Mouse (Mus musculus): ENCODE results near the gene Rabif. TPM values are rescaled to one million over a fixed set of nuclear protein-coding genes. Genes with fewer than 3 reads are reported as not detected.
"Not testable (repeated sequence)": the region's sequence is repeated elsewhere in the genome, so short reads cannot be mapped to it uniquely, and the experiment has no call there.

The Rabif gene
- total and polyA plus RNA-seq, 3 experiments, result 12.5 to 23.4 (median 22.9) TPM

DNA sequence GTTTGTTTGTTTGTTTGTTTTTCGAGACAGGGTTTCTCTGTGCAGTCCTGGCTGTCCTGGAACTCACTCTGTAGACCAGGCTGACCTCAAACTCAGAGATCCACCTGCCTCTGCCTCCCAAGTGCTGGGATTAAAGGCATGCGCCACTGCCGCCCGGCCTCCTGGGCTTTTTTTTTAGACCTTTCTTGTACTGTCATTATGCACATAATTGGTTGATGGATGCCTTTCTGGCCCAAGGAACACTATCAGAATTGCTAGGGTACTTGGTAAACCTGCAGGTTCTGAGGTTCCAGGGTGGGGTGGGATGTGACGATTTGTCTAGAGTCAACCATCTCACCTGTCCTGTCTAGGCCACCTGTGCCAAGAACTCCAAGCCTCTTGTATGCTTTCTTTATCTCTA, 24.8 kb downstream of the Rabif start:
- H3K27me3 ChIP-seq (replicated peaks); H3K36me3 ChIP-seq (replicated peaks in 1 of 2; ENCODE audit: control insufficient read depth in 1 of 2, insufficient read depth in 1 of 2, low read length in 1 of 2); dilution Hi-C loops (cut with MboI; ENCODE audit: extremely low pct_ligation_motif_present, extremely low pct_unique_long_range_greater_than_20kb, low sequenced_read_pairs); H3K79me2 ChIP-seq (replicated peaks; ENCODE audit: control insufficient read depth, extremely low read depth, insufficient read depth, poor library complexity, severe bottlenecking); H3K27ac ChIP-seq (ENCODE audit: insufficient read depth, low read depth); H3K9ac ChIP-seq (ENCODE audit: insufficient read depth, low read depth); H3K4me2 ChIP-seq (ENCODE audit: insufficient read depth, low read depth, poor library complexity, severe bottlenecking); H3K4me1 ChIP-seq (ENCODE audit: control insufficient read depth in 1 of 2, insufficient read depth in 2 of 2); H3K9me3 ChIP-seq (replicated peaks; ENCODE audit: low read length); in situ Hi-C loops (cut with MboI; ENCODE audit: low pct_ligation_motif_present, low pct_unique_long_range_greater_than_20kb, low sequenced_read_pairs); H3K4me3 ChIP-seq (replicated peaks in 1 of 3; ENCODE audit: low read depth in 2 of 3, low read length in 2 of 3, poor library complexity in 1 of 3); DNase-seq (ENCODE audit: extremely low read depth): not testable (repeated sequence)

DNA sequence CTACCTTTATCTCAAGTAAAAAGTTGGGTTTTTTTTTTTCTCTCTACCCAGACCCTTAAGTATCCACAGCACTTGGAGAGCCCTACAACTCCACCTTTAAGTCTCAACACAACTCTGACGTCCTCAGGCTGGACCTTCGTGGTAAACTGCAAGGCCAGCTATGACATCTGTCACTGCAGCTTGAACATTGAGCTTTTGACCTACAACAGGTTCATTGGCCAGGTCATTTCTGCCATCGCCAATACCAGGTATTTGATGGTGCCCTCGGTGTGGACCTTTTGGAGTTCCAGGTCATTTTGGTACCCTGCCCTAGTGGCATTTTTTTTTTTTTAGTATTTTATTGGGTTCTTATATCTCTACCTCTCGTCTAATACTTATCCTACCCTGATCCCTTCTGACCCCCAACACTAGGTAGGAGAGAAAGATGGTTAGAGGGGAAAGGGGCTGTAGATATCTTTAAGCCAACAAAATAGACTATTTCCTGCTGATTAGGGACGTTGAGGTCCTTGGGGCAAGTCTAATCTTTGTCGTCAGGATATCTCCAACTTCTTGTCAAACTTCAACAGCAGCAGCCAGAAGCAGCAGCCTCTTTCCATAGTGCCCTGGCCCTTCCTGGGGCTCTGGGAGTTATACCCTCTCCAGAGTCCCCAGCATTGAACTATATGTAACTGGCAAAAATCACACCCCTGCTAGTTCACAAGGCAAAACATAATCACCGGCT, 25.7 kb downstream of the Rabif start:
- peaks cover 0 to 4% of the 10 kb centered on the region in 2 experiments; a peak in 2 of 4 replicates for H3K4me1 ChIP-seq (ENCODE audit: control insufficient read depth in 1 of 2, insufficient read depth in 2 of 2)
- no peak for DNase-seq (ENCODE audit: extremely low read depth)
- in situ Hi-C loops (cut with MboI; ENCODE audit: low pct_ligation_motif_present, low pct_unique_long_range_greater_than_20kb, low sequenced_read_pairs) (no loop called here), dilution Hi-C loops (cut with MboI; ENCODE audit: extremely low pct_ligation_motif_present, extremely low pct_unique_long_range_greater_than_20kb, low sequenced_read_pairs) (no loop called here)
- H3K9me3 ChIP-seq (replicated peaks; ENCODE audit: low read length), result no peaks in the 10 kb centered on the region
- no peaks in the 10 kb centered on the region for H3K27me3 ChIP-seq (replicated peaks)
- H3K9ac ChIP-seq (ENCODE audit: insufficient read depth, low read depth), result no peak overlapping the region
- H3K4me2 ChIP-seq (ENCODE audit: insufficient read depth, low read depth, poor library complexity, severe bottlenecking), result no peak overlapping the region
- H3K4me3 ChIP-seq (replicated peaks in 1 of 3; ENCODE audit: low read depth in 2 of 3, low read length in 2 of 3, poor library complexity in 1 of 3), result no peak overlapping the region
- no peak overlapping the region for H3K27ac ChIP-seq (ENCODE audit: insufficient read depth, low read depth)
- H3K79me2 ChIP-seq (replicated peaks; ENCODE audit: control insufficient read depth, extremely low read depth, insufficient read depth, poor library complexity, severe bottlenecking), result no peaks in the 10 kb centered on the region
- H3K36me3 ChIP-seq (replicated peaks in 1 of 2; ENCODE audit: control insufficient read depth in 1 of 2, insufficient read depth in 1 of 2, low read length in 1 of 2), result no peaks in the 10 kb centered on the region
- TF ChIP-seq IRF4 (IDR thresholded peaks at IDR 0.05; ENCODE audit: low read depth, low read length), result no peak
- TF ChIP-seq MEF2A (IDR thresholded peaks at IDR 0.05; ENCODE audit: borderline replicate concordance, low read depth, low read length), result no peak
- no peak for TF ChIP-seq GABPA (IDR thresholded peaks at IDR 0.05; ENCODE audit: insufficient replicate concordance, low read depth, low read length)

DNA sequence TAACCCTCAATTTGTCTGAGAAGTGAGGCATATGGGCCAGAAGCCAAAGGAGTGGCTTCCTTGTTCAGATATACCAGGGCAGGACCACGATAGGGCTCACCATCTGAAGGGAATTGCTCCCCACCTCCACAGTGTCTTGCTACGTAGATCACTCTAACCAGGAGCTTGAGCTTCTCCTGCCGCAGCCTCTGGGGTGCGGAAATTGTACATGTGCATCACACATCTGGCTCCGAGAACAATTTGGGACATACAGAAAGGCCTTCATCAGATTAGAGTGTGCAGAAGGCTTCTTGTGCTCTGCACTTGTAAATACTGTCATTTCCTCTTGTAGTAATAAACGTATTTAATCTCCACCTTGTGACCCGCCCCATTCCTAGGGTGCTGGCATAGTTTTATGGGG, 26.7 kb downstream of the Rabif start:
- TF ChIP-seq IRF4 (IDR thresholded peaks at IDR 0.05; ENCODE audit: low read depth, low read length), result no peak
- no peak for TF ChIP-seq HCFC1 (IDR thresholded peaks at IDR 0.05; ENCODE audit: low read depth, low read length)
- no peak for TF ChIP-seq MEF2A (IDR thresholded peaks at IDR 0.05; ENCODE audit: borderline replicate concordance, low read depth, low read length)
- TF ChIP-seq SIN3A (IDR thresholded peaks at IDR 0.05; ENCODE audit: low read length), result no peak
- TF ChIP-seq CHD1 (IDR thresholded peaks at IDR 0.05; ENCODE audit: low read depth, low read length), result no peak
- TF ChIP-seq ZNF384 (IDR thresholded peaks at IDR 0.05; ENCODE audit: low read depth, low read length), result no peak
- TF ChIP-seq MXI1 (IDR thresholded peaks at IDR 0.05; ENCODE audit: low read depth, low read length), result no peak
- TF ChIP-seq MAZ (IDR thresholded peaks at IDR 0.05; ENCODE audit: low read depth, low read length), result no peak
- no peak for TF ChIP-seq JUND (conservative IDR thresholded peaks at IDR 0.05; ENCODE audit: low read depth, low read length)
- no peaks in the 10 kb centered on the region for H3K27me3 ChIP-seq (replicated peaks)
- H3K79me2 ChIP-seq (replicated peaks; ENCODE audit: control insufficient read depth, extremely low read depth, insufficient read depth, poor library complexity, severe bottlenecking), result no peaks in the 10 kb centered on the region
- dilution Hi-C loops (cut with MboI; ENCODE audit: extremely low pct_ligation_motif_present, extremely low pct_unique_long_range_greater_than_20kb, low sequenced_read_pairs), result no loop called here
- H3K9ac ChIP-seq (ENCODE audit: insufficient read depth, low read depth), result no peak overlapping the region
- no peaks in the 10 kb centered on the region for H3K9me3 ChIP-seq (replicated peaks; ENCODE audit: low read length)
- no peak overlapping the region for H3K27ac ChIP-seq (ENCODE audit: insufficient read depth, low read depth)
- H3K36me3 ChIP-seq (replicated peaks in 1 of 2; ENCODE audit: control insufficient read depth in 1 of 2, insufficient read depth in 1 of 2, low read length in 1 of 2), result no peaks in the 10 kb centered on the region
- no peak overlapping the region for H3K4me3 ChIP-seq (replicated peaks in 1 of 3; ENCODE audit: low read depth in 2 of 3, low read length in 2 of 3, poor library complexity in 1 of 3)
- peaks cover 0 to 4% of the 10 kb centered on the region in 2 experiments; a peak in 2 of 4 replicates for H3K4me1 ChIP-seq (ENCODE audit: control insufficient read depth in 1 of 2, insufficient read depth in 2 of 2)
- no peak for DNase-seq (ENCODE audit: extremely low read depth)
- H3K4me2 ChIP-seq (ENCODE audit: insufficient read depth, low read depth, poor library complexity, severe bottlenecking), result no peak overlapping the region
- in situ Hi-C loops (cut with MboI; ENCODE audit: low pct_ligation_motif_present, low pct_unique_long_range_greater_than_20kb, low sequenced_read_pairs), result no loop called here
